Mouse (Mus musculus) induced T-regulatory cell, adult 2 months (primary cell): ENCODE data around the gene Cd79b.

Source experiments
- DNase-seq: peaks from one replicate; pipeline ENCODE4 v3.0.0-alpha.2; 2012; ENCODE audit warnings: low read depth

Gene Cd79b

DNA sequence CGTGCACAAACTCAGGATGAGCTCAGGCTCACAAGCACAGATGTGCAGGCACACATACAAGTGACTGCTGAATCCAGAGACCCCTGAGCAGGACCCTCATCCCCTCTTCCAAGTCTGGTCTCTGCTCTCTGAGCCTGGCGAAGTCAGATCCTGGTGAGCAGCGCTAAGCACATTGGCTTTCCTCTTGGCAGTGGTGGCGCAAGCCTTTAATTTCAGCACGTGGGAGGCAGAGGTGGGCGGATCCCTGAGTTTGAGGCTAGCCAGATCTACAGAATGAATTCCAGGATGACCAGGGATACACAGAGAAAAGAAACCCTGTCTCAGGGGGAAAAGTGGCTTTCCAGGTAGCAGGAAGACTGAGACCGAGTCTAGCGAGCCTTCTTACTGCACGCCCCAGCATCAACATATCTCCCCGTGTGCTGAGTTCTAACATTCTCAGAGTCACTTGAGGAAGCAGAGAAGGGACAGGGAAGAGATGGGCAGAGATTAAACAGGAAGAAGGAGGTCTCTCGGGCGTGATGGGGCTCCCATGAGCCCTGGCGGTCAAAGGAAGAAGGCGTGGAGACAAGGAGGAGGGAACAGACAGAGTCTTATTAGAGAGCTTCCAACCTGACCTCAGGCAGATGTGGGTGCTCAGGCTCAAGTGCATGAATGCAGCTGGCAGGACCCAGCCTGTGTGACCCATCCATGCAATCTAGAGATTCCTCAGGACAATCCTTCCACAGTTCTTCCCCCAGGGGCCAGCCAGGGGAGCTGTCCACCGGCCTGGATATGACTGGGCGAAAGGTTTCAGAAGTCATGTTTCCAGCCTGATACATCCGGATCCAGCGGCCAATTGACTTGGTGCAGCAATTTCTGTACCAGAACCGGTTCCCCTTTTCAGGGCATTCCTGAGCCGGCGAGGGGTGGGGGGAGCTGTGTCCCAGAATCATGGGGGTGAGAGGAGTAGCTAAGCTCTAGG lies 4.1 kb upstream of the Cd79b start:
- DNase-seq = no peak

DNA sequence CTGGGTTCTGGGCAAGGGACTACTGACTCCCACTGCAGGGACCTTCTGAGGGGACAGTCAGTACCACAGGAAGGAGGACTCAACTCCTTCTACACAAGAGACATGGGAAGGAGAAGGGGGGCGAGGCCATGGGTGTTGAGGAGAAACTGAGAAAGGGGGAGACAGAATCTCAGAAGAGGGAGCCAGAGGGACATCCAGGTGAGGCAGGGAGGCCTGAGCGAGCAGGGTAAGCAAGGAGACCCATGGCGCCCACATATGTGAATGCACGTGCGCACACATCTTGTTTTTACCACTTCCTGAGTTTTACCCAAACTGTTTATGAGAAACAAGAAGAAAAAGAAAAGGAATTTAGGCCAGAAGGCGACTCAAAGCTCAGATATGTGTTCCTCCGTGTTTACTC lies 3.2 kb upstream of the Cd79b start:
- no peak for DNase-seq

DNA sequence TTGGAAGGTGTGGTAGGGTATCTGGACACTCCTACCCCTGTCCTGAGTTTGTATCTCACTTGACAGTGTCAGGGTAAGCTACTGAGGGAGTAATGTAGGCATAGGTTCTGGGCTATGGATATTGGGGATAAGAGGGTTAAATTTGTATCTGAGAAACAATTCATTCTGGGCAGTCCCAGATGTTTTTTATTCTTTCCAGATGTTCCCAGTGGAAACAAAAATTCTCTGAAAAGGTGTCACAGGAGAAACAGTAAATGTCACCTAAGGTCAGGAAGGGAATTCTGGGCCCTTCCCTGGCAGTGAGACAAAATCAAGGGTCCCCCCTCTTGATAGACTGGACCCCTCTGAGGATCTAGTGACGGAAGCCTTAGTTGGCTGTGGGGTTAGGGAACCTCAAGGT lies 1.9 kb upstream of the Cd79b start:
- no peak for DNase-seq

DNA sequence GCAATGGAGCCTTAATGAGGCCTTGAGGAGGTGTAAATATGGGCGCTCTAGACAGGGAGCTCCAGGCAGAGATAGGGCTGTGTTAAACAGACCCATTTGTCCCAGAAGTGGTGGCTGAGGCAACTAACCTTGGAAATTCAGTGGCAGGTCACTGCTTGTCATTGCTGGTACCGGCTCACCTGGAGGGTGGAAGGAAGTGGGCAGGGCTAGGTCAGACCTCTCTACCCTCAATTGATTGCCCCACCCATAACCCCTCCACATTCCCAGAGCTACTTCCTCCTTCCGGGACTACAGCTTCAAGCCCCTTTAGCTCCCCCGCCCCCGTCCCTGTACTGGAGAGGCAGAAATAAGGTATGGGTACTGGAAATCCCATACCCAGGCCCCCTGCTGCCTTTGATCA lies 1.0 kb downstream of the Cd79b start:
- peak; percentile 33 for DNase-seq

DNA sequence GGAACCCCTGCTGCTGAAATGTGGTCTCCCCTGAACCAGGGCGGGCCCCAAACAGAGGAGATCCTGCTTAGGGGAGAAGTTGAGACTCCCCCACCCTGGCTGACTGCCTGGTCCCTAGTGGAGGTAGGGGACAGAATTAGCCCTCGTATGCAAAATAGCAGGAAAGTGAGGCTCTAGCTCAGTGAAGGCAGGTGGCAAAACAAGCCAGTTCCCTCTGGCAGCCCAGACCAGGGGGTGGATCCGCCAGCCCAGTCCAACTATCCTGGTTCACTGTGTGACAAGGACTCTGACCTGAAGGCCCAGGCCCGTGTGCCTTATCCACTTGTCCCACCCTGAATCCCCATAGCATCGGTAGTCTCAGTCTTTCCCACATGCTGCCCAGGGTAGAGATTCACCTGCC lies 4.4 kb downstream of the Cd79b start:
- DNase-seq = no peak

DNA sequence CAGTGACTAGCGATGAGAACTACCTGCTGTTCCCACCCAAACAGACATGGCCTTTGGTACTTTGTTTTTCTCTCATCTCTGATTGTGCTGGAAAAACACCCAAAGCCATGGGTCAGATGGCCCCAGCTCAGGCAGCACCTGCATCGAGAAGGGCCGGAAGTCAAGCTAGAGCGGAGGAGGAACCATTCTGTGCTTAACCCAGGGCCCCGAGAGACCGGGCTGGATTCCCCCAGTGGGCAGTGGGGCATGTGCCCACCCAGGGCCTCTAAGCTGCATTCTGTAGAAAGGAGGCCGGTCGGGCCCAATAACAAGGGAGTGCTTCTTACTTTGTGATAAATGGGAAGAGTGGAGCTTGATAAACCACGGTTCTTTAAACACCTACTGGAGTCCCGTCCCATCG lies 6.4 kb downstream of the Cd79b start:
- DNase-seq = no peak

DNA sequence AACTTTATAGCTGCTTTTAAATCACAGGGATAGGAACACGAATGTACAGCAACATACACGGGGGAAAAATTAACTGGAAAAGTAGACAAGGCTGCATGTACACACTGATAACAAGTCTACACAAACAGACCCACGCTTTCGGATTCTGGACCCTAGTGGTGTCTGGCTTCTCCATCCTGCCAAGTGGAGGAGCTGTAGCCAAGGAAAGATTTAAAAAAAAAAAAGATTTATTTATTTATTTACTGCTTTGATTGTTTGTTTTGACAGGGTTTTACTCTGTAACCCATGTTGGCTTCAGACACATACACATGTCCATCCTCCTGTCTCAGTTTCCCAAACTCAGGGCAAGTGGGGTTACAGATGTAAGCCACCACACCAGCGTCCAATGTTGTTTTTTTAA lies 7.1 kb downstream of the Cd79b start:
- no peak for DNase-seq

DNA sequence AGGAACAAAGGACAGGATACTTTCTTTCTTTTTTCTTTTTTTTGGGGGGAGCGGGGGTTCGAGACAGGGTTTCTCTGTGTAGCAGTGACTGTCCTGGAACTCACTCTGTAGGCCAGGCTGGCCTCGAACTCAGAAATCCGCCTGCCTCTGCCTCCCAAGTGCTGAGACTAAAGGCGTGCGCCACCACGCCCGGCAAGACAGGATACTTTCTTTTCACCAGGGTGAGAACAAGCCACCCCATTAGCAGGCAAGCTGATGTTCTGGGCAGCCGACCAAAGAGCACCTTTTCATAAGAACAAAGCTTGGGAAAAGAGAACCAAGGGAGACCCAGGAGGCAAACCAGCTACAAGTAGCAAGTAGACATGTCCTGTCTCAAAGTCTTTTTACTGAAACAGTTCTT lies 7.8 kb downstream of the Cd79b start:
- no peak for DNase-seq

DNA sequence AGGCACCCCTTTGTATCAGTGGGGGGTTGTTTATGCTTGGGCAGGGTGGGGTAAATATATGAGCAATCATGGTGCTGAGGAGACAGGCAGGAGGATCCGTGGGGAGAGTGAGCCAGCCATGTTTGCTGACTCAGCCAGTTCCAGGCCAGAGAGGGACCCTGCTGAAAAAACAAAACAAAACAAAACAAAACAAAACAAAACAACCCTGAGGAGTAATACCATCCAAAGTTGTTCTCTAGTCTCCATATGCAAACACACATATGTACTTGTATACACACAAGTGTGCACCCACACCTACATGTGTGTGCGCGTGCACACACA lies 8.5 kb downstream of the Cd79b start:
- no peak for DNase-seq

DNA sequence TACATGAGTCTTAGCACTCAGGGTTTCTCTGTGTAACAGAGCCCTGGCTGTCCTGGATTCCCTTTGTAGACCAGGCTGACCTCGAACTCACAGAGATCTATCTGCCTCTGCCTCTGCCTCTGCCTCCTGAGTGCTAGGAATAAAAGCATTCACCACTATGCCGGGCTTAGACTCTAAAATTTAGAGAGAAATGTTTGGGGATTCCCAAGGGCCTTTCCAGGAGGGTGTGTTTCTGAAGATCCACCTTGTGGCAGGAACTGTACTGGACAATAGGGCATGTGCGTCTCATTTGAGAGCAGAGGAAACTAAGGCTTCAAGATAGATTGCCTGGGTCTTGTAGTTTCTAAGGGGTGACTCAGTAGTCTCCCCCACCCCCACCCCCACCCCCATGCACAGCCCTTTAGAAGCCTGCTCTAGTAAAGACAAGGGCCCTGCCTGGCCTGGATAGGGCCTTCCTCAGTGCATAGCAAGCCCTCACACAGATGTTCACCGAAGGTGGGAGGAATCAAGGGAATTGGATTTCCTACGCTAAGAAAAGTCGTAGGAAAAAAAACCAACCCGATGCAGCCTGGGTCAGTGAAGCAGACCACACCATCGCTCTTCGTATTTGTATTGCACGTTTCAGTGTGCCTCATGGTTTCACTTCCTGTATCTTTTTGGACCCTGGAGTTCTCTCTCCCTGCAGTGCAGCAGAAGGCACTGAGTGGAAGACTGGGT lies 9.1 kb downstream of the Cd79b start:
- peak; percentile 38 for DNase-seq

DNA sequence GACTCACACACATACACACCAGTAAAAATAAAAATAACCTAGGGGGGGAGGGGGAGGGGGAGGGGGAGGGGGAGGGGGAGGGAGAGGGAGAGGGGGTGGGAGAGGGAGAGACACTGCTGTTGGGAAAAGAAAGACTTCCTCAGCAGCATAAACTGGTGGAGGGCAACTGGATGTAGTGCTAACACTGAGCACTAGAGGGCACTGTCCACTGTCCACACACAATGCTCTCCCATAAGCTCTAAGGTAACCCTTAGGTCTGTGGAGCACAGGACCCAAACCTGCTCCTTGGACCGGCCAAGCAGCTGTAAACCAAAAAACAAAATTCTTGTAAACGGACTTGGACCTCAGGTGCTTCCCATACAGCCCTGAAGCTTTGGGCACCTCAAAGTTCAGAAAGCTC lies 11.9 kb downstream of the Cd79b start:
- peak; percentile 87 for DNase-seq

DNA sequence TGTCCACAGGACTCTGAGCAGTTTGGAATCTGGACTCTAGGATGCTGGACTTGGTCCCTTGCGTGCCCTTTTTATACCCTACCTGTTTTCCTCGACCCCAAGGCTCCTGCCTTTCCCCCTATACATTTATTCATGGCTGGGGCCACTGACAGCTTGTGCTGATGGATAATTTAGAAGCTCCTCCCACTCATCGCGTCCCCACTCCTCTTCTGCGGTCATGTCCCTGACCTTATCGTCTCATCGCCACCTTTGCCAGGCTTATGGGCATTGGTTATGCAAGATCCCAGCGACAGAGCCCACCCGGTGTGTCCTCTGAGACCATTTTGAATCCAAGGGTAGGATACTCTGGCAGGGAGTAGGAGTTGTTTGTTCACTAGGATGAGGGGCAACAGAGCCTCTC lies 12.8 kb downstream of the Cd79b start, which contains the start of gene Gh:
Gh (minus strand) TSS at position 101 of the 400 bp plus-strand sequence.
- DNase-seq = no peak

DNA sequence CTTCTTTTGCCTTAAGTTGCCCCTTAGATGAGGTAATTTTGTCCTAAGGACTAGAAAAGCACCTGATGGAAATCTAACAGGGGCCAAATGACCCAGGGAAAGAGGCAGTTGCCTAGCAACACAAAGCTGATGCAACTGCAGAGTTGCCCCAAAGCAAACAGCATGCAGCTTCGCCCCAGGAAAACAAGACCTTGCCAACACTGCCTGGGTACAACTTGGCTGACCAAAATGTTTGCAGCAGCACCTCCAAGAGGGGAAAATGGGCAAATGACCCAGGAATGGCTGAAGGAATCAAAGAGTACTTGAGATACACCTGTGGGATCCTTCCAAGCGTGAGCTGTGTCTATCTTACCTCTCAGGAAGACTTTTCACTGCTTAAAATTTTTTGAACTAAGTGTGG lies 22.7 kb downstream of the Cd79b start:
- DNase-seq = no peak

DNA sequence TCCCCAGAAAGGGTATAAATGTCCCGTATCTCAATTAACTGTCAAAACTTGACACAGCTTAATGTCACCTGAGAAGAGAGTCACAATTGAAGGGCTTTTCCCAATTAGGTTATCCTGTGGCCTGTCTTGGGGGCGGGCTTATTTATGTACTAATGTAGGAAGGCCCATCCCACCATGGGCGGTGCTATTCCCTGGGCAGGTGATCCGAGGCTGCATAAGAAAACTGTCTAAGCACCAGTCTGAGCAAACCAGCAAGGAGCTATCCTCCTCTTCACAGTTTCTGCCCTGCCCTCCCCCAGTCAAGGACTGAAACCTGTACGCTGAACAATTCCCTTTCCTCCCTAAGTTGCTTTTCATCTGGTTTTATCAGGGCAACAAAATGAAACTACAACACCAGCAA lies 24.2 kb downstream of the Cd79b start:
- DNase-seq = no peak

DNA sequence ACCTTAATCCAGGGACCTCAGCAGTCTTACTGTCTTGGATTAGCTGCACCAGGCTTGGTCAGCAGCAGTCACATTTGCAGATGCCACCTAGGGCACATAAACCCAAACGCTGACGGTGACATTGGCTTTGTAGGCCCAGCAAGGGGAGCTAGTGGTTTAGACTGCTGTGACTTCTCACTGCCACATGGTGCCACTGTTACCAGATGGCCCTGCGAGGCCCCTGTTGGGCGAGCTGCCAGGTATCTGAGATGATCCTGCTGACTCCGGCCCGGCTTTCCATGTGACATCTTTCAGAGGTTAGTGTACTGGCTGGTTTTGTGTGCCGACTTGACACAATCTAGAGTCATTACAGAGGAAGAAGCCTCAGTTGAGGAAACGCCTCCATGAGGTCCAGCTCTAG lies 25.2 kb downstream of the Cd79b start:
- peak; percentile 22 for DNase-seq

DNA sequence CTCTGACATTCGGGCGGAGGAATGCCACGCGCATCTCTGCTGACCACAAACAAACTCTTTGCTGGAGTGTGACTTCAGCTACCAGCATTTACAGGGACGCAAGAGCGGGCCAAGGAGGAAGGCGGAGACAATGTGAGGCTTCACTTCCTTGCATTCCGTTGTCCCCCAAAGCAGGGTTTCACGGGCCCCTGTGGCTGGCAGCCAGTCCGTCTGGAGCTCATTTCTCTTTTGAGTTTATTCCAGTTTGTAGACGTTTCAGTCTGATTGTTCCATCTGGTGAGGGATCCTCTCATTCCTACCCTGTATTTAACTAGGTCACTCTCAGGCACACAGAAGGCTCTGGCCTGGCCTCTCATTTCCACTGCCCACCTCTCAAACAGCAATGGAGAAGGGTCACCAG lies 27.6 kb downstream of the Cd79b start:
- DNase-seq = no peak

DNA sequence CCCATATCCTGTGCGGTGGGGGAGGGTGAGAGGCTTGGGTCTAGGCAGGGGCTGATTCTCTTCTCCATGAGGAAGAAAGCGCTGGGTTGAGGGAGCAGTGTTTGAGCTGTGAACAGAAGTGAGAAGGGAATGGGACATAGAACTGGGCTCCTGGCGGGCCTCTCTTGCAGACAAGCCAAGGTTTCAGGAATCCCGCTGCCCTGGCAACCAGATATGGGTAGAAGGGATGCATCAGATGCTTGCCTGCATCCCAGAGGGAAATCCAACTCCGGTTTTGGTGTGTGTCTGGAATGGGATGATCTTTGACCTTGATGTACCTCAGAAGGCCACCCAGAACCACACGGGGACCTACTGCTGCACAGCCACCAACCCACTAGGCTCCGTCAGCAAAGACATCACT lies 28.4 kb downstream of the Cd79b start:
- no peak for DNase-seq

DNA sequence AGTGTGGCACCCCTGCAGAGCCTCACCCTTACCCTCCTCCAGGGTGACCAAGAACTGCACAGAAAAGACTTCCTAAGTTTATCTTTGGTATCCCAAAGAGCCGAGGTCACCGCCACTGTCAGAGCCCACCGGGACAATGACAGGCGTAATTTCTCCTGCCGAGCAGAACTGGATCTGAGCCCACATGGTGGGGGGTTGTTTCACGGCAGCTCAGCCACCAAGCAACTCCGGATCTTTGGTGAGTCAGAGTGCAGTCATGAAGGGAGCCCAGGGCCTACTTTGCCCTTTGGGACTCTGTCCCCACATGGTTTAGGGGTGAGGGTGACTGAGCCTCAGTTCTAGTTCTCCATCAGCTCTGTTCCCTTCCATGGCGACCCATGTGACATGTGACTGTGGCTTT lies 30.4 kb downstream of the Cd79b start:
- DNase-seq = no peak

DNA sequence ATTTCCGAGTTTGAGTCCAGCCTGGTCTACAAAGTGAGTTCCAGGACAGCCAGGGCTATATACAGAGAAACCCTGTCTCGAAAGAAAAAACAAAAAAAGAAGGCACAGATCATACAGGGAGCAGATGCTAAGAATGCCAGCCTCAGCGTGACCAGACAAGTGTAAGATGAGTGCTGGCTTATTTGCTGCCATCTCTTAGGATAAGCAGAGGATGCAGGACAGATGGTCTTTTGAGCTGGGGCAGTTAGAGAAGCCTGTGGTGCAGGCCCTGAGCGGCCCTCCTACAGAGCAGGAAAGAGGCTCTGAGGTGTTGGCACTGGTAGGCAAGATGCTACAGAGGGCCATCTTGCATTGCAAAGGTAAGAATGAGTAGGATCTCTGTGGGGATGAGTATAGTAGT lies 31.2 kb downstream of the Cd79b start:
- no peak for DNase-seq

DNA sequence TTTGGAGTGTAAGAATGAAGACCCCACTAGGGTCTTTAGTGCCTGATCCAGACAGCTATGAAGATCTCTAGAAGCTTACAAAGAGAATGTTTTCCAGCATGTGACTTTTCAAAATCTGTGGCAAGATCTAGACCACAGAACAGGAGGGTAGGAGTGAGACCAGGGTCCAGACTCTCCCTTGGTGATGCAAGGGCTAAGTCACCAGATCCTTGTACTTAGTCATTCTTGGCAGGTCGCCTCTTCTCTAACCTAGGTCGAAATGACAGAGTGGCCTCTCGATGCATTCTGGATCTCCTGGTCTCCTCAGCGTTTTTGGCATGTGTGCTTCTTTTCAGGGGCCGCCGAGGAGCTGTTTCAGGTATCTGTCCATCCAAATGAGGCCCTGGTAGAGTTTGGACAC lies 32.1 kb downstream of the Cd79b start:
- no peak for DNase-seq

DNA sequence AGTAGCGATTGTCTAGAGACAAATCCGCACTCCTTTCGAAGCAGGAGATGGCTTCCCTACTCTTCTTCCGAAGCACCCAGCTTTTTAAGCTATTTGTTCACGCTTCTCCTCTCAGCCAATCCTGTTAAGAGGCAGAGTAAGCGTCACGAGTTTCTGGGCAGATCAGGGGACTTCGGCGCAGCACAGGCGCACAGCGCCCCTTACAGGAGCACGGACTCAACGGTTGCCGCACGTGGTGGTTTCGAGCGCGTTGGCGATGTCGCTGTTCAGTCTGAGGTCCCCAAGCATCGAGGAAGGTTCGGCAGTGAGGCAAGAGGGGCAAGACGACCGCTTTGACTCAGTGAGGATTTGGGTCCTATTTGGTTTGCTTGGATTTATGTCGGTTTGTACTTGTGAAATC lies 38.1 kb downstream of the Cd79b start, which contains the start of gene Tcam1:
Tcam1 (plus strand) TSS at position 219 of the 400 bp plus-strand sequence.
- peak; percentile 99 for DNase-seq

DNA sequence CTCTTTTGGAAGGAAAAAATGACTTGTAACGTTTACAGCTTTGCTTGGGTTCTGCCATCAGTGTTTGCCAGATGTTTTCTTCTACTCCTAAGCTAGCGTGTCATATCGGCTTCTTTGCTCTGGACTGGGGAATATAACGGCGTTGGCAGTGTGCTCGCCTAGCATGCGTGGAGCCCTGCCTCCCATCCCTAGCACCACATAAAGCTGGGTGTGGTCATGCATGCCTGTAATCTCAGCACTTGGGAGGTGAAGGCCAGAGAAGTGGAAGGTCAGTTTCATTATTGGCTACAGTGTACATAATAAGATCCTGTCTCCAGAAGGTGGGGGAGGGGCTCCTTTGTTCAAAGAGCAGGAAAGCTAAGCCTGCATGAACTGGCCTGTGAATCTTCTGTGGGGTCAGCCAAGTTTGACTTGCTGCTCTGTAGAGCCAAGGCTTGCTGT lies 39.6 kb downstream of the Cd79b start:
- no peak for DNase-seq

DNA sequence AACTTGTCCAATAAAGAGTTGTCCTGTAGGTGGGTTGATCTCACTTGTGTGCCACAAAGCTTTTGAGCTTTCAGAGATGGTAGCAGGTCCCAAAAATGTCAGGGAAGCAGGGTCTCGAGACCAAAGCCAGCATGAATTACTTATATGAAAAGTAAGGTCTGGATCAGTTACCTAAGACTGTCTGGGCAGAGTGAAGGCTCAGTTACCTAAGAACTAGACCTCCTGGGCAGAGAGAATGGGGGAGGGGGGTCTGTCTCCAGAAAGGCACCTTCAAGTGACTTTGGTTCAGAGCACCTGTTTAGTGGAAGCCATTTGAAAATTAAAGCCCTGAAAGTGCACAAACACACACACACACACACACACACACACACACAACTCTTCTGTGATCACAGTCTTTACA lies 40.2 kb downstream of the Cd79b start:
- no peak for DNase-seq
